Mouse (Mus musculus) heart, postnatal 0 days (tissue): Measurements from ENCODE around the gene Tex9.

Experiments used
- CTCF ChIP-seq: IDR thresholded peaks from 2 replicates; pipeline ENCODE4 v1.5.1; 2016; ENCODE audit warnings: antibody characterized with exemption, control low read depth, low read depth
- EP300 ChIP-seq: IDR thresholded peaks from 2 replicates; pipeline ENCODE4 v1.6.1; 2016; ENCODE audit warnings: antibody characterized with exemption, low read depth

- no peak for TF ChIP-seq CTCF
- no peak for TF ChIP-seq EP300
These were observed 82.4 kb downstream of the Tex9 start for GRCm38 (mm10) chr9:72409381-72410225.
